Comparison of ENCODE assay signal across 15 mouse cellular contexts in genomic region chr5:147154806-147155371, GRCm38 (mm10). TPM values are rescaled to one million over a fixed set of nuclear protein-coding genes. Genes with fewer than 3 reads are reported as not detected.
A peak's percentile ranks its signal among the peaks of the same experiment; 100 is the strongest.
DNase-seq lines count a peak whose midpoint lies in the region; ATAC-seq and TF ChIP-seq lines count a peak whose summit lies in the region.
"Had no signal": no experiment of that assay in that cellular context is flagged by ENCODE, and none has a peak within 500 bp of the region (broad histone marks: within the 10 kb centered on the region; RNA-seq: fewer than 3 reads in every experiment).

No protein-coding gene starts in this region.

- no peak for DNase-seq in ES-E14 (ENCODE audit: low read depth, low spot score)
- peak; percentile 63 for DNase-seq in forebrain, embryonic 11.5 days (ENCODE audit: low spot score)
- peak; percentile 72 for DNase-seq in neural tube, embryonic 11.5 days (ENCODE audit: low spot score)
- DNase-seq in heart, adult 9 months (ENCODE audit: low spot score in 2 of 2), result no peak
- no peak for DNase-seq in adrenal gland, adult 2 months
- no peak for DNase-seq in heart, adult 18-20 months
- no peak for DNase-seq in right cerebral cortex, postnatal 36 days (ENCODE audit: low spot score in 2 of 2)
- DNase-seq: cerebellum, postnatal 25 days; gastrocnemius, postnatal 36 days; heart, postnatal 10 days; thymus, adult 2 months had no signal

- H3K4me1 ChIP-seq in ES-E14 (ENCODE audit: control insufficient read depth in 2 of 2, insufficient read depth in 2 of 2, low read length in 2 of 2, poor library complexity in 1 of 2), result peaks cover 8 to 24% of the 10 kb centered on the region in 2 experiments
- H3K4me1 ChIP-seq in forebrain, embryonic 11.5 days (replicated peaks; ENCODE audit: control insufficient read depth, insufficient read depth, low read length), result peaks cover 14% of the 10 kb centered on the region; the same call in 1 of the 2 replicates
- peaks cover 19% of the 10 kb centered on the region for H3K4me1 ChIP-seq in hindbrain, embryonic 16.5 days (ENCODE audit: control insufficient read depth, insufficient read depth, low read depth, low read length)
- peaks cover 16% of the 10 kb centered on the region for H3K4me1 ChIP-seq in neural tube, embryonic 11.5 days (ENCODE audit: control insufficient read depth, insufficient read depth, low read length)

- H3K4me2 ChIP-seq in forebrain, embryonic 11.5 days (ENCODE audit: low read depth, low read length, severe bottlenecking), result peak overlapping the region; percentile 31; the same call in 1 of the 2 replicates
- H3K4me2 ChIP-seq in hindbrain, embryonic 16.5 days (ENCODE audit: low read length), result peak overlapping the region; percentile 35
- H3K4me2 ChIP-seq in neural tube, embryonic 11.5 days (ENCODE audit: low read depth), result peak overlapping the region; percentile 24

- peaks cover 55% of the 10 kb centered on the region for H3K27me3 ChIP-seq in forebrain, embryonic 11.5 days (ENCODE audit: control insufficient read depth, insufficient read depth, low read length)
- H3K27me3 ChIP-seq in hindbrain, embryonic 16.5 days (replicated peaks; ENCODE audit: control insufficient read depth, insufficient read depth, low read length), result peaks cover 5% of the 10 kb centered on the region
- H3K27me3 ChIP-seq in neural tube, embryonic 11.5 days (ENCODE audit: control insufficient read depth, insufficient read depth, low read length), result peaks cover 14% of the 10 kb centered on the region

- H3K9ac ChIP-seq in ES-E14 (ENCODE audit: insufficient read depth, low read depth, low read length, poor library complexity, severe bottlenecking), result peak overlapping the region; percentile 69; the same call in 1 of the 2 replicates
- H3K9ac ChIP-seq in forebrain, embryonic 11.5 days (ENCODE audit: low read length), result no peak overlapping the region
- no peak overlapping the region for H3K9ac ChIP-seq in hindbrain, embryonic 16.5 days (ENCODE audit: low read depth, low read length)
- no peak overlapping the region for H3K9ac ChIP-seq in neural tube, embryonic 11.5 days (ENCODE audit: low read length)

- WGBS in forebrain, embryonic 11.5 days, result 1% methylated on average over 13 of the region's 13 CpGs
- 4% methylated on average over 13 of the region's 13 CpGs for whole genome bisulfite sequencing in hindbrain, embryonic 16.5 days
- WGBS in neural tube, embryonic 11.5 days, result 2% methylated on average over 13 of the region's 13 CpGs

- in situ Hi-C loops in ES-E14 (cut with MboI; ENCODE audit: low sequenced_read_pairs in 2 of 2, unreplicated experiment in 2 of 2), result no loop called here

- peak; percentile 63 for ATAC-seq in forebrain, embryonic 11.5 days (replicated peaks; ENCODE audit: low FRiP score)
- ATAC-seq in hindbrain, embryonic 16.5 days, result peak; percentile 80
- peak; percentile 67 for ATAC-seq in neural tube, embryonic 11.5 days (ENCODE audit: insufficient read depth, low FRiP score, low TSS enrichment)

- no peaks in the 10 kb centered on the region for H3K9me3 ChIP-seq in ES-E14 (ENCODE audit: control insufficient read depth, insufficient read depth, low read depth, low read length)
- no peaks in the 10 kb centered on the region; the same call in 1 of the 2 replicates for H3K9me3 ChIP-seq in forebrain, embryonic 11.5 days (ENCODE audit: control insufficient read depth, low read length)
- H3K9me3 ChIP-seq in hindbrain, embryonic 16.5 days (ENCODE audit: control insufficient read depth, low read length), result no peaks in the 10 kb centered on the region
- H3K9me3 ChIP-seq in neural tube, embryonic 11.5 days (ENCODE audit: control insufficient read depth, low read length), result no peaks in the 10 kb centered on the region

- H3K4me3 ChIP-seq in ES-E14 (ENCODE audit: insufficient read depth in 1 of 2, low read depth in 1 of 2, low read length in 2 of 2, poor library complexity in 1 of 2, severe bottlenecking in 1 of 2), result peak overlapping the region; percentile 14 to 35; a peak in 3 of 4 replicates
- H3K4me3 ChIP-seq in forebrain, embryonic 11.5 days (ENCODE audit: low read depth, low read length), result no peak overlapping the region
- H3K4me3 ChIP-seq in hindbrain, embryonic 16.5 days (ENCODE audit: low read length), result no peak overlapping the region
- no peak overlapping the region for H3K4me3 ChIP-seq in neural tube, embryonic 11.5 days (ENCODE audit: low read depth, low read length)
- H3K4me3 ChIP-seq: erythroblast, embryonic 14.5 days had no signal

- H3K36me3 ChIP-seq in ES-E14 (ENCODE audit: control insufficient read depth, insufficient read depth, low read length, poor library complexity, severe bottlenecking), result no peaks in the 10 kb centered on the region
- no peaks in the 10 kb centered on the region for H3K36me3 ChIP-seq in forebrain, embryonic 11.5 days (ENCODE audit: control insufficient read depth, insufficient read depth, low read length)
- no peaks in the 10 kb centered on the region for H3K36me3 ChIP-seq in hindbrain, embryonic 16.5 days (ENCODE audit: control insufficient read depth, insufficient read depth, low read length)
- H3K36me3 ChIP-seq in neural tube, embryonic 11.5 days (ENCODE audit: control insufficient read depth, insufficient read depth, low read length), result no peaks in the 10 kb centered on the region

- H3K27ac ChIP-seq in ES-E14 (ENCODE audit: insufficient read depth, low read depth, low read length, poor library complexity, severe bottlenecking), result peak overlapping the region; percentile 84
- H3K27ac ChIP-seq in forebrain, embryonic 11.5 days (ENCODE audit: low read depth, low read length), result peak overlapping the region; percentile 25; the same call in 1 of the 2 replicates
- peak overlapping the region; percentile 55; the same call in 1 of the 2 replicates for H3K27ac ChIP-seq in hindbrain, embryonic 16.5 days (ENCODE audit: low read depth, low read length)
- no peak overlapping the region for H3K27ac ChIP-seq in neural tube, embryonic 11.5 days (ENCODE audit: low read depth, low read length)

TF ChIP-seq in ES-E14, 5 proteins besides CTCF, POLR2A, EP300 and RAD21:
- TF ChIP-seq CHD2 (IDR thresholded peaks at IDR 0.05; ENCODE audit: low read depth, low read length) (no peak), ZC3H11A (IDR thresholded peaks at IDR 0.05; ENCODE audit: borderline replicate concordance, low read depth, low read length) (no peak), ZNF384 (IDR thresholded peaks at IDR 0.05; ENCODE audit: low read depth, low read length) (no peak), MAFK (IDR thresholded peaks at IDR 0.05; ENCODE audit: insufficient read depth, low read depth, low read length) (no peak), HCFC1 (IDR thresholded peaks at IDR 0.05; ENCODE audit: borderline replicate concordance, insufficient read depth, low read length) (no peak)

RNA-seq across cellular contexts. Expression of gene Gsx1, which starts 33.6 kb away (rescaled TPM):
- 0.26 TPM in 1 of 2 replicates, not detected in the other for total RNA-seq in ES-E14 (2012; rRNA removed)
- polyA plus RNA-seq in forebrain, embryonic 11.5 days (2014; fragmentation: Nextera tagmentation; extraction: Ambion mirVana), result 8.9 and 10.6 TPM in 2 replicates
- polyA plus RNA-seq in hindbrain, embryonic 16.5 days (2015; fragmentation: Nextera tagmentation; extraction: Ambion mirVana), result 3.2 and 3.5 TPM in 2 replicates
- 11.3 and 12.8 TPM in 2 replicates for polyA plus RNA-seq in neural tube, embryonic 11.5 days (2014; fragmentation: Nextera tagmentation; extraction: Ambion mirVana)
- not detected for total RNA-seq in adrenal gland, adult 2 months (2021)
- polyA plus RNA-seq in adrenal gland, adult 2 months (2012; rRNA removed), result not detected in 2 replicates
- not detected for total RNA-seq in heart, adult 18-20 months (2021)
- total RNA-seq: gastrocnemius, postnatal 36 days; heart, postnatal 10 days; megakaryocyte, adult 5-6 weeks had no signal
- polyA plus RNA-seq: erythroblast, embryonic 14.5 days; liver, embryonic 16.5 days; thymus, adult 2 months had no signal

Comparison
In these comparisons a context has a peak if more than half of its experiments do, and no peak if none do; other contexts are left out.
1. DNase-seq: peak in forebrain, embryonic 11.5 days (single experiment) and neural tube, embryonic 11.5 days (single experiment); none in ES-E14 (single experiment), heart, adult 9 months (0 of 2), adrenal gland, adult 2 months (single experiment), heart, adult 18-20 months (0 of 2) and right cerebral cortex, postnatal 36 days (0 of 2).
2. H3K4me3 ChIP-seq: peak in ES-E14 (2 of 2); none in forebrain, embryonic 11.5 days (single experiment), hindbrain, embryonic 16.5 days (single experiment) and neural tube, embryonic 11.5 days (single experiment).
3. Peak in every context shown above with its lines, with median percentiles within 50 percentile points of each other: ATAC-seq and H3K4me2 ChIP-seq.